Mouse (Mus musculus): Measurements from ENCODE around the gene Csgalnact2.

- TF ChIP-seq CTCF (IDR thresholded peaks at IDR 0.05; ENCODE audit: low read depth) (no peak), EP300 (IDR thresholded peaks at IDR 0.05; ENCODE audit: low read depth) (no peak)
Measured at GRCm38 (mm10) chr6:118153091-118153490, 14.2 kb upstream of the Csgalnact2 start.

Data from liver, embryonic 14.5 days (tissue).